Mouse (Mus musculus) liver, embryonic 11.5 days (tissue): ENCODE results near the gene Khnyn. TPM values are rescaled to one million over a fixed set of nuclear protein-coding genes. Genes with fewer than 3 reads are reported as not detected.

ENCODE experiments used
- ATAC-seq: fragments of 200-750 bp; cut with Nextera tagmentation; replicated peaks from 2 replicates; pipeline ENCODE4 v1.8.0; 2017; ENCODE audit warnings: moderate number of reproducible peaks, mild to moderate bottlenecking, moderate TSS enrichment, moderate library complexity; ENCODE audit not compliant: low FRiP score
- DNase-seq: peaks from one replicate; pipeline ENCODE4 v3.0.0-alpha.2; 2017; ENCODE audit warnings: low spot score
- H3K27ac ChIP-seq: fragments of 300-500 bp; sonication (generic); 2 replicates; pipeline ENCODE4 v1.5.1; 2014; ENCODE audit warnings: mild to moderate bottlenecking, low read depth, low read length, control low read depth
- H3K27me3 ChIP-seq: fragments of 300-500 bp; sonication (generic); replicated peaks from 2 replicates; pipeline ENCODE4 v1.6.1; 2014; ENCODE audit warnings: low read length, mixed read lengths; ENCODE audit not compliant: control insufficient read depth, insufficient read depth
- H3K36me3 ChIP-seq: fragments of 300-500 bp; sonication (generic); 2 replicates; pipeline ENCODE4 v1.6.1; 2014; ENCODE audit warnings: mild to moderate bottlenecking, low read length, moderate library complexity, mixed read lengths; ENCODE audit not compliant: control insufficient read depth, insufficient read depth
- H3K4me1 ChIP-seq: fragments of 300-500 bp; sonication (generic); replicated peaks from 2 replicates; pipeline ENCODE4 v1.6.1; 2014; ENCODE audit warnings: low read length, mixed read lengths; ENCODE audit not compliant: control insufficient read depth, insufficient read depth
- H3K4me2 ChIP-seq: fragments of 300-500 bp; sonication (generic); 2 replicates; pipeline ENCODE4 v1.6.1; 2014; ENCODE audit warnings: mild to moderate bottlenecking, control low read depth, moderate library complexity
- H3K4me3 ChIP-seq: fragments of 300-500 bp; sonication (generic); 2 replicates; pipeline ENCODE4 v1.5.1; 2014; ENCODE audit warnings: low read depth, low read length, control low read depth
- H3K9ac ChIP-seq: fragments of 300-500 bp; sonication (generic); 2 replicates; pipeline ENCODE4 v1.6.1; 2014; ENCODE audit warnings: low read depth, low read length, control low read depth
- H3K9me3 ChIP-seq: fragments of 300-500 bp; sonication (generic); 2 replicates; pipeline ENCODE4 v1.6.1; 2016; ENCODE audit warnings: low read length, inconsistent platforms, mixed read lengths; ENCODE audit not compliant: control insufficient read depth
- WGBS: fragments of 180-500 bp; shearing (Covaris S2); extraction: QIAGEN DNeasy Blood & Tissue Kit; methylation state at CpG from one replicate; pipeline ENCODE4 v1.1.7; 2014; 5-methylcytosine and 5-hydroxymethylcytosine counted together
- polyA plus RNA-seq: library from polyadenylated mRNA; unstranded; fragments of >200 nt; fragmentation: Nextera tagmentation; extraction: Ambion mirVana; gene quantifications from 2 replicates; pipeline ENCODE4 v1.2.1, GENCODE M21; 2014

The Khnyn gene
- polyA plus RNA-seq, 1 experiment from 2014 or later: 12.6 TPM

DNA sequence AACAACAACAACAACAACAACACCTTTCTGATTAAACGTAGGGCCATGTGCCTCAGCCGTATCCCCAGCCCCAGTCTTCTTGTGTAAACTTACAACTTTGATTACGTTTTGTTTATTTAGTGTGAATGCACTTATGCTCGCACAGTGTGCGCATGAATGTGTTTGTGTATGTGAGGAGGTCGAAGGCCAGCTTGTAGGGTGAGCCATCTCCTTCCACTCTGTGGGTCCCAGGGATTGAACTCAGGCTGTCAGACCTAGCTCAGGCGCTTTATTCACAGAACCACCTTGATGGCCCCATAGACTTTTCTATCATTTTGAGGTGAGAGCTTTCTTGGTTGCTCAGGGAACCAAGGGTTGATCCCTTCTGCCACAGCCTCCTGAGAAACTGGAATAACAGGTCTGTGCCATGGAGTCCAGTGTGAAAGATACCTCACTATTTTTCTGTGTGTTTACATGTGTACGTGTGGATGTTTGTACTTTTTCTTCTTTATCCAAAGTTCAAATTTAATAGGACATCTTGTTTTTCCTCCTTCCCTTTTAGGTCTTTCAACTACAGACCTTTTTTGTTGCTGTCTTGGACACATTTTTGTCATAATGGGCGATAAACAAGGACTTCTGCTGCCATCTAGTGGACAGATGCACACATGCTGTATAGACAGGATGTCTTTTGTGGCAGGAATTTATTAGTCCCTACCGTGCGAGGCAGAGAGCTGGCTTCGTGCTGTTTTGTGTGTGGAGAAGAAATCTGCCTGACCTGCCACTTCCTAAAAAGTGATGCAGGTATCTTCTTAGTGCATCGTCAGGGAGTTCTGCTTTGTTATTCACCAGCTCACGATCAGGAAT is 33.7 kb downstream of the Khnyn start:
- Histone ChIP-seq H3K4me2 (no peak overlapping the region), H3K27me3 (no peaks in the 10 kb centered on the region), H3K4me1 (peaks cover 12% of the 10 kb centered on the region; the same call in 1 of the 2 replicates), H3K4me3 (no peak overlapping the region), H3K9ac (no peak overlapping the region), H3K27ac (no peak overlapping the region), H3K36me3 (no peaks in the 10 kb centered on the region), H3K9me3 (no peaks in the 10 kb centered on the region)
- DNase-seq (peak; percentile 48), ATAC-seq (peak; percentile 50; the same call in 1 of the 2 replicates)
- WGBS: 38% methylated on average over 14 of the region's 14 CpGs

DNA sequence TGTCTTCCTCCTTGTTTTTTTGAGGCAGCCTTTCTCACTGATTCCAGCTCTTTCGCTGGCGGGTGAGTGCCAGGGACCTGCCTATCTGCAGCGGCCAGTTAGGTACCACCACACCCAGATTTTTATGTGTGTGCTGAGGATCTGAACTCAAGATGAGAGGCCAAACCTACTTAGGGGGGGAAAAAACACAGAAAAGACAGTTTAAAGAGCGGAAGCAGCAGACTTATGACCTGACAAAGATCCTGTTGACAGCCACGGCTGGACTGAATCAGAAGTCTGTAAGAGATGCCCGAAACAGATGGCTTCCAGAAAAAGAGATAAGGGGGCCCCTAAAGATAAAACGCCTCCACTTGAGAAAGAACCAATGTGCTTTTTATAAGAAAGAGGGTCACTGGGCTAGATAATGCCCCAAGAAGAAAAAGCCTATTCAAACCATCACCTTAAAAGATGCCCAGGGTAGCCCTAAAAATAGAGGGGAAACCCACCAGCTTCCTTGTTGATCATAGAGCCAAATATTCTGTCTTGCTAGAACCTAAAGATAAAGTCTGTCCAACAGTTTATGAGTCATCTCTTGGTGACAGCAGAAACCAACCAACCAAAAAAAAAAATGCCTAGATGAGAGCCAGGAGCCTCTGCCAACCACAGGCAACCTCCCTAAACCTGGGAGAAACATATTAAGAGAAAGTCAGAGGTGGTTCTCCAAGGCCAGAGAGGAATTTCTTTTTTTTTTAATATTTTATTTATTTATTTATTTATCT is 37.9 kb downstream of the Khnyn start:
- peak overlapping the region; percentile 50 for H3K4me2 ChIP-seq
- no peak overlapping the region; the same call in 1 of the 2 replicates for H3K9ac ChIP-seq
- peaks cover 18% of the 10 kb centered on the region; the same call in 1 of the 2 replicates for H3K4me1 ChIP-seq
- H3K36me3 ChIP-seq: no peaks in the 10 kb centered on the region
- H3K9me3 ChIP-seq: no peaks in the 10 kb centered on the region
- H3K27ac ChIP-seq: peak overlapping the region; percentile 61
- H3K4me3 ChIP-seq: 0 out of 2 replicates have a peak overlapping the region, but pooled peaks have one; percentile 7
- DNase-seq: no peak
- H3K27me3 ChIP-seq: no peaks in the 10 kb centered on the region
- WGBS: 26% methylated on average over 7 of the region's 7 CpGs
- ATAC-seq: peak; percentile 76

DNA sequence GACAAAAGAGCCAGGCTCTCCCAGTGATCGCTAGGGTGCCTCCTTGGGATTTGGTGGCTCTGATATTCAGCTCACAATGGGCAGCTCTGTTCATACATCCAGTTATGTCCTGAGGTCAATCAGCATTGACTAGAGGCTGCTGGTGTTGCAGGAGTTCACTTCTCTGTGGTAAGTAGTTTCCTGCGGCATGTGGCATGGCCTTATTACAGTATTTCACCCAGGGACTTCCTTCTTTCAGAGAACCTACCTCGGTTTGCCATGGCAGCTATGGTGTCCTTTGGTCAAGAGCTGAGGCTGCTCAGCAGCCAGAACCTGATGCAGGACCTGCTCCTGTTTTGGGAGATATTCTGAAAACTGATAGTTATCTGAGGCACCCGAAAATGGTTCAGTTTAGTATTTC is 42.1 kb downstream of the Khnyn start:
- no peaks in the 10 kb centered on the region for H3K36me3 ChIP-seq
- no peak overlapping the region; the same call in 1 of the 2 replicates for H3K27ac ChIP-seq
- WGBS: 62% methylated on average over 4 of the region's 4 CpGs
- no peak for ATAC-seq
- H3K9me3 ChIP-seq: no peaks in the 10 kb centered on the region
- H3K4me1 ChIP-seq: peaks cover 12% of the 10 kb centered on the region; the same call in 1 of the 2 replicates
- H3K9ac ChIP-seq: no peak overlapping the region
- H3K4me3 ChIP-seq: no peak overlapping the region
- DNase-seq: no peak
- H3K4me2 ChIP-seq: no peak overlapping the region
- H3K27me3 ChIP-seq: no peaks in the 10 kb centered on the region

DNA sequence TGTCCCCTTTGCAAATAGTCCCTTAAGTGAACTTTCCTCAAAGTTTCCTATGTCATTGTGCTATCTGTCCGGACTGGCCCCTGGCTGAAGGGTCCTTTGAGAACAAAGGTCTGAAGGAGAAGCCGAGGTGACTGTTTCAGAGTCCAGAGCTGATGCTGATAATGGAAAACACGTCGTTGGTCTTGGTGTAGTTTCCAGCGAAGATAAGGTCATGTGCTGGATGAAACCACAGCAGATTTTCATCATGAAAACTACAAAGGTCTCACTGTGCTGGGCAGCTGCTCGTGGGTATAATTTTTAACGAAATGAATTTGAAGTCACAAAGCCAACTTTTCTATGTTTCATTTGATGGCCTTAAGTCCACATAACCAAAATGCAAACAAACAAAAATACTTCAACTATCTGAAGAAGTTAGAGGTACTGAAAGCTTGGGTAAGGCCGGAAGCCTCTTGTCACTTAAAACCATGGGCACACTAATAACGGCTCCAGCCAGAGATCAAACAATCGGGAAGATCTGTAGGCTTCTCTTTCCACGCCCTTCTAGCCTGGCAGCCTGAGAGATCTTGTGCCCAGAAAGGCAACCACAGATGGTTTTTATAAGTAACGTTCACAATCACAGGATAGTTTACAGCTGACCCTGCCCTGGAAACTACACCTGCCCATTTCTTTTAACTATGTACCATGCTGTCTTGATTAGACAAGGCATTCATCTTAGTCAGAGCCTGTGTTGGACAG is 44.7 kb downstream of the Khnyn start:
- H3K27me3 ChIP-seq: no peaks in the 10 kb centered on the region
- H3K4me3 ChIP-seq: no peak overlapping the region
- WGBS: 54% methylated on average over 12 of the region's 12 CpGs
- H3K4me2 ChIP-seq: no peak overlapping the region
- H3K9ac ChIP-seq: no peak overlapping the region
- H3K36me3 ChIP-seq: no peaks in the 10 kb centered on the region
- peaks cover 6% of the 10 kb centered on the region; the same call in 1 of the 2 replicates for H3K4me1 ChIP-seq
- H3K27ac ChIP-seq: no peak overlapping the region
- ATAC-seq (no peak), DNase-seq (no peak)
- H3K9me3 ChIP-seq: no peaks in the 10 kb centered on the region

DNA sequence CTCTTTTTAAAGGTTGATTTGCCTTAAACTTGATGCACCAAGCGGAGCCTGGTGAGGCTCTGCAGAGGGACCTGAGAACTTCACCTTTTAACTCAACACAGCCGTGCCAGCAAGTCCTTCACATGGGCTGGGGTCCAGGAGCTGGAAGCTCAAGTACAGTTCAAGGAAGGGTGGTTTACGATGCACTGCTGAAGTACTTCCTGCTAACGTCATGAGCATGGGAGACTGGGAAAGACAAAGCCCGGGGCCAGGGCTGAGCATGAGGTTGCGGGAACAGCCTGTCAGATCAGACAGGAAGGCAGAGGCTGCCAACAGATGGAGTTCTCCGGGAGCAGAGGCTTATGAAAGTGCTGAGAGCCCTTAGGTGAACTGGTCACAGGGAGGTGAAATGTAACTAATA is 48.8 kb downstream of the Khnyn start:
- ATAC-seq: no peak
- no peaks in the 10 kb centered on the region for H3K27me3 ChIP-seq

DNA sequence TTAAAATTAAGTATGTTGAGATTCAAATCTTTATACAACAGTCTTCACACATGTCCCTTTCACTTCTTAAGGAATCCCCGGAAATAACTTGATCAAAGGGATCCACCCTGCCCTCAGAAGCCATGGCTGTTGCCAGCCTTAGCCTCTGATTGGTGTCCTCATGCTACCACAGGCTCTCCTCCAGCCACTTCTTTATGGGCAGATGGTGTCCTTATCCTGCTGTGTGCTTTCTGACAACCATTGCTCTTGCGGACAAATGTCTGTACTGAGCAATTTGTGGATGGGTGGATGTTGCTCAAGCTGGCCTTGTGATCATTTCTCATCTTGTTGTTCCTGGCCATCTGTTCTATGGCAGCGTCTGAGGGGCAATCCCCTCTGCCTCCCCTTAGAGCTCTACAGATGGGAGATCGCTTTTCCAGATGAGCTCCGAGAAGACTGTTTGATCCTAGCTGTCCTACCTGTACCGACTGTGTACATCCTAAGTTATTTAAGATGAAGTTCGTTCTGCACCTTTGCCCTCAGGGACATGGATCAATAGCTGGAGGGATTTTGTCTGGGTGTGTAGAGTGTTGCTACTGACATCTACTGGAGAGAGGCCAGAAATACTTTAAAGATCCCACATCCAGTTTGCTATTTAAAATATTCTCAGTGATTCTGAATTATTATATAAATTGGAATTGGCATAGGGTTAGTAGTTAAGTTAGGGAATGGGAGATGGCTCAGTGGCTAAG is 55.5 kb downstream of the Khnyn start:
- DNase-seq (no peak), ATAC-seq (no peak)
- no peak overlapping the region for H3K4me2 ChIP-seq
- H3K9me3 ChIP-seq: no peaks in the 10 kb centered on the region
- no peak overlapping the region for H3K4me3 ChIP-seq
- H3K27me3 ChIP-seq: no peaks in the 10 kb centered on the region
- 43% methylated on average over 7 of the region's 7 CpGs for WGBS
- no peak overlapping the region for H3K9ac ChIP-seq
- H3K36me3 ChIP-seq: no peaks in the 10 kb centered on the region
- H3K4me1 ChIP-seq: no peaks in the 10 kb centered on the region
- H3K27ac ChIP-seq: no peak overlapping the region

More for the DNA sequence above, 48.8 kb downstream of the Khnyn start:
- Histone ChIP-seq H3K4me1 (no peaks in the 10 kb centered on the region; the same call in 1 of the 2 replicates), H3K4me3 (no peak overlapping the region), H3K4me2 (no peak overlapping the region), H3K27ac (no peak overlapping the region), H3K9ac (no peak overlapping the region), H3K36me3 (no peaks in the 10 kb centered on the region), H3K9me3 (no peaks in the 10 kb centered on the region)
- no peak for DNase-seq
- WGBS: 40% methylated on average over 7 of the region's 7 CpGs

DNA sequence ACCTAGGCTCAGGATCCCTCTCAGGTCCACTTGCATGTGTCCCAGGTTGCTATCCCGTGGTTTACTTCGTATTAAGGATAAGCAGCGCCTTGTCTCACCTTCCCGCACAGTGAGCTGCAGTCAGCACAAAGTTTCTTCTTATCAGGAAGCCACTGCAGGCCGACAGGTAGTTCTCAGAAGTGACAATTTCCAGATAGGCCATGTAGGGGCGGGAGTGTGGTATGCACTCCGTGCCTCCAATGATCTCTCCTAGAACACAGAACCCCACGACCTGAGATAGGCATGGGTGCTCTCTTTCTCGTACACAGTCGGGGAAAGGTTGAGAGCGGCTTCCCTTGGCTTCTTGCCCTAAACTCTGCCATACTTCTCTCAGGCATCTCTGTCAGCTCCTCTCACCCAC is 58.9 kb downstream of the Khnyn start:
- no peak for ATAC-seq
- DNase-seq: no peak

DNA sequence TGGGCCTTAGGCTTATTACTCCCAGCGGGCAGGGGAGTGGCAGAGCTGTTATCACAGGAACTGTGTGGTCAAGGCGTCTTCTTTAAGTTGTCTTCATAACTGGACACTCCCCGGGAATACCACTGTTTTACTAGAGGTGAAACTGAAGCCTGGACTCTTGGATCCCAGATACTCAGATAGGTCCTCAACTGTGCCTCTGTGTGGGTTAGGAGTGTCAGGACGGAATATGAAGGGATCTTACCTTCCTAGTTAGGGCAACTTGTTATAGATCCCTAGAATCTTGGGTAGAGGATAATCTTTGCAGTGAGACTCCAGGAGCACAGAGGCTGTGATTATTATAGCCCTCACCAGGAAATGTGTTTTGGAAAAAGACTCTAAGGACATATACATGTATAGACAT is 59.8 kb downstream of the Khnyn start, which contains the start of gene Cma1:
Gene Cma1, minus strand, starts transcription at position 101 of the 400 bp plus-strand sequence.
- Histone ChIP-seq H3K4me3 (no peak within 1 kb of the TSS), H3K27me3 (no peaks in the 10 kb centered on the region), H3K27ac (no peak within 1 kb of the TSS), H3K4me2 (no peak within 1 kb of the TSS), H3K9me3 (no peaks in the 10 kb centered on the region), H3K9ac (no peak within 1 kb of the TSS), H3K4me1 (no peaks in the 10 kb centered on the region), H3K36me3 (no peaks in the 10 kb centered on the region)
- DNase-seq: no peak
- ATAC-seq: no peak
- WGBS: 52% methylated on average over 4 of the region's 4 CpGs

More for the DNA sequence above, 58.9 kb downstream of the Khnyn start:
- Histone ChIP-seq H3K4me1 (no peaks in the 10 kb centered on the region), H3K9ac (no peak overlapping the region), H3K4me3 (no peak overlapping the region), H3K36me3 (no peaks in the 10 kb centered on the region), H3K27ac (no peak overlapping the region), H3K9me3 (no peaks in the 10 kb centered on the region), H3K27me3 (no peaks in the 10 kb centered on the region), H3K4me2 (no peak overlapping the region)
- 51% methylated on average over 11 of the region's 11 CpGs for WGBS
